Mouse (Mus musculus): Measurements from ENCODE around the gene Armcx1.
"Not testable (repeated sequence)": the region's sequence is repeated elsewhere in the genome, so short reads cannot be mapped to it uniquely, and the experiment has no call there.

DNA sequence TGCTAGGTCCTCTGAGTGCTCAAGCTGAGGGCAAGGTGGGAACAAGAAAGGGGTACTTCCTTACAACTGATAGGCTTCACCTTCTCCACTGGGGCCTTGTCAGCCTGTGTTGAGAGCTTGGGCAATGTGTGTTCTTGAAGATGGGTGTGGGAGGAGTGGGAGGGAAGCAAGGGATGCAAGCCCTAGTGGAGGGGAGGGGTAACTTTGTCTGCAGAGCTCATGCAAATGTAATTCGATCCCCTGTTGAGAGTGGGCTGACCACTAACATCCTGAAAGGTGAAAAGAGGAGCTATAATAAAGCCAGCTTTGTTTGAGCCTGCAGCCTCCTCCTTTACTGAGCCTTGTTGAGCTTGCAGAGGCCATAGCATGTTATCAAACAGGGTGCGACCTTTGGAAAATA, 6.0 kb downstream of the Armcx1 start:
- TF ChIP-seq POLR2A (IDR thresholded peaks at IDR 0.05; ENCODE audit: low read depth, low read length); CTCF (conservative IDR thresholded peaks at IDR 0.05; ENCODE audit: insufficient read depth, insufficient read length, low read depth, low read length): not testable (repeated sequence)

All from kidney, adult 2 months (tissue).